Mouse (Mus musculus): ENCODE measurements at regions not wholly inside any gene's neighbourhood (a gene's known extent, or its start where the extent isn't known, plus 50 kb on each side); places are given as distances from the start of the nearest gene placed in this dataset.

GRCm38 (mm10) chr14:120661111-120661510 is 182.9 kb downstream of the Rap2a start:
- DNase-seq (ENCODE audit: low spot score) = no peak

GRCm38 (mm10) chr14:120669665-120670064 is 191.4 kb downstream of the Rap2a start:
- no peak for DNase-seq (ENCODE audit: low spot score)

GRCm38 (mm10) chr14:120675752-120676151 is 197.5 kb downstream of the Rap2a start:
- DNase-seq (ENCODE audit: low spot score) = no peak

GRCm38 (mm10) chr14:120678533-120678932 is 200.3 kb downstream of the Rap2a start:
- no peak for DNase-seq (ENCODE audit: low spot score)

GRCm38 (mm10) chr14:120679072-120679471 is 200.8 kb downstream of the Rap2a start:
- DNase-seq (ENCODE audit: low spot score) = no peak

- no peak for DNase-seq (ENCODE audit: low spot score)
Observed at GRCm38 (mm10) chr14:120680272-120680671, 202.0 kb downstream of the Rap2a start.

- DNase-seq (ENCODE audit: low spot score) = no peak
Observed at GRCm38 (mm10) chr14:120685263-120685662, 207.0 kb downstream of the Rap2a start.

GRCm38 (mm10) chr14:120685877-120686276 is 207.6 kb downstream of the Rap2a start:
- no peak for DNase-seq (ENCODE audit: low spot score)

- no peak for DNase-seq (ENCODE audit: low spot score)
Observed at GRCm38 (mm10) chr14:120686751-120687150, 208.5 kb downstream of the Rap2a start.

- no peak for DNase-seq (ENCODE audit: low spot score)
Observed at GRCm38 (mm10) chr14:120699378-120699777, 211.6 kb upstream of the Ipo5 start.

- no peak for DNase-seq (ENCODE audit: low spot score)
Observed at GRCm38 (mm10) chr14:120705301-120705801, 205.7 kb upstream of the Ipo5 start.

- no peak for DNase-seq (ENCODE audit: low spot score)
Observed at GRCm38 (mm10) chr14:120710782-120711181, 200.2 kb upstream of the Ipo5 start.

- DNase-seq (ENCODE audit: low spot score) = no peak
Observed at GRCm38 (mm10) chr14:120720464-120721445, 190.3 kb upstream of the Ipo5 start.

- no peak for DNase-seq (ENCODE audit: low spot score)
Observed at GRCm38 (mm10) chr14:120721593-120722461, 189.2 kb upstream of the Ipo5 start.

- no peak for DNase-seq (ENCODE audit: low spot score)
Observed at GRCm38 (mm10) chr14:120722546-120723112, 188.4 kb upstream of the Ipo5 start.

GRCm38 (mm10) chr14:120728107-120728506 is 182.9 kb upstream of the Ipo5 start:
- no peak for DNase-seq (ENCODE audit: low spot score)

GRCm38 (mm10) chr14:120730226-120730625 is 180.8 kb upstream of the Ipo5 start:
- DNase-seq (ENCODE audit: low spot score) = no peak

GRCm38 (mm10) chr14:120731679-120732281 is 179.2 kb upstream of the Ipo5 start:
- no peak for DNase-seq (ENCODE audit: low spot score)

- DNase-seq (ENCODE audit: low spot score) = no peak
Observed at GRCm38 (mm10) chr14:120732400-120733138, 178.5 kb upstream of the Ipo5 start.

GRCm38 (mm10) chr14:120741492-120742054 is 169.5 kb upstream of the Ipo5 start:
- no peak for DNase-seq (ENCODE audit: low spot score)

- DNase-seq (ENCODE audit: low spot score) = no peak
Observed at GRCm38 (mm10) chr14:120754011-120754410, 157.0 kb upstream of the Ipo5 start.

Measured in urinary bladder, postnatal 25 days (tissue).